Mouse (Mus musculus) cerebellum, adult 11 months (tissue): ENCODE results near the gene Pecr.
"Not testable (repeated sequence)": the region's sequence is repeated elsewhere in the genome, so short reads cannot be mapped to it uniquely, and the experiment has no call there.

Experiments
- DNase-seq: peaks from one replicate; pipeline ENCODE4 v3.0.0; 2022

The Pecr gene

GRCm38 (mm10) chr1:72286904-72287303 lies 2.8 kb upstream of the Pecr start:
- DNase-seq = no peak

DNA sequence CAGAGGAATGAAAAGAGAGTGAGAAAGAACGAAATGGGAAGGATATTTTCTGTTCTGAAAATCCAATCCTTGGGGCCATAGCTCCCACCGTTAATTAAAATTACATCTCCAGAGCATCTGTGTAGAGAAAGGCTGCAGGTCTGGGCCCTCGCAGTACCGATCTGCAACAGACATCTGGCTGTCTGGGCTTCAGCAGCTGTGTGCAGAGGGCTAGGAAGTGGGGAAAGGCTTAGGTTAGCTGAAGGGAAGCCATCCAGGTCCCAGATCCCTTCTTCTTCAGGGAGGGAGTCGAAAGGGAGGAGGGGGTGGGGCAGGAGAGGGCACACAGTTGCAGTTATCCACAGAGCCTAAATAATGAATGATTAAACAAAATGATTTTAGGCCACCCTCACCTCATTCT lies 425 bp upstream of the Pecr start:
- no peak for DNase-seq

DNA sequence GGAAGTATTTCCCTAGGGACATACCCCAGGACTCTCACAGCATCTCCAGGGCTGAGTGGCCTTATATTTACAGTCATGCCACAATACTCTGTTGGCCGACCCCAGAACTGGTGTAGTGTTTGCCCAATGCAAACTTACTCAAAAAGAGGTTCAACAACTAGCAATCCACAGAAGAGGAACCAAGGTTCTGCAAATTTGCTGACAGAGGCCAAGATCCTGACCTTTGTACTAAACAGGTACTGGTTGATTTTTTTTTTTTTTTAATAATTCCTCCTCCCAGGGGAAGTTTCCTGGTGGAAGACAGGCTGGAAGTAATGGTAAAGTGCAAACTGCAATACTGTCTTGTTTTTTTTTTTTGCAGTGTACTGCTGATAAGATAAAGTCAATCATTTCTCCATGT lies 1.5 kb downstream of the Pecr start:
- no peak for DNase-seq

- no peak for DNase-seq
These were observed 6.0 kb downstream of the Pecr start for GRCm38 (mm10) chr1:72278085-72278484.

- no peak for DNase-seq
These were observed 21.0 kb downstream of the Pecr start for GRCm38 (mm10) chr1:72263099-72263498.

DNA sequence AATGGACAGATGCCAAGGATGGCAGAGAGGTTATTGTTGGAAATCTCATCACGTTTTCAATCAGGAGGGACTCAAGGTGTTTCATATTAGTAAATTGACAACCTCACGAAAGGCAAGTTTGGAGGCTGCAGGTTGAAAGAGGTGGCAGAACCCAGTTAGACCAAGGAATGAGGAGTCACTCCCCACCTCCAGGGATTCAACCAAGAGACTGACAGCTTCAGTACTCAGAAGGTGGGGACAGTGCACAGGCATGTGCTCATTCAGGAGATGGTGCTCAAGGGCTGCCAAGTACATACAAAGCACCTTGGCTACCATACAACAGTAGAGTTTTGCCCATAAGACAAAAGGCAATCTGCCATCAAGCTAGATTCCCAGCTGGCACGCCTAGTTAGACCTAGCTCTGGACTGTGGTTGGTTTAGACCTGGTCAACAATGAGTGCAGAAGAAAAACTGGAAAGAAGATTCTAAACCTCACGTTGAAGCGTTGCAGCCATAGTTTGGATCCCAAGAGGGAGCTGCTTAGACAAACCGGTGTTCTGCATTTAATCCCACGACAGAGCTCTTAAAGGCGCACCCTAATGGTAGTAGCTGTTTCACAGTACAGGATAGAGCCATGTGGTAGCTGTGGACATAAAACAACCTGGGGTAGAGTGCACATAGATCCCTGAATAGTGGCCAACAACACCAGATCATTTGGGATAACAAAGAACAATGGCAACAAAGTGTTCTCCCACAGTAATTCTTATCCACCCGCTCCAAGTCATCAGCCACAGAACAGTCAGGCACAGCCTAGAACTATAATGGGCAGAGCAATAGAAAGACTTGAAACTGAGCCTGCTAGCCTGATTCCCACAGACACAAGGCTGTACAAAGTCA lies 27.5 kb downstream of the Pecr start:
- DNase-seq = no peak

DNA sequence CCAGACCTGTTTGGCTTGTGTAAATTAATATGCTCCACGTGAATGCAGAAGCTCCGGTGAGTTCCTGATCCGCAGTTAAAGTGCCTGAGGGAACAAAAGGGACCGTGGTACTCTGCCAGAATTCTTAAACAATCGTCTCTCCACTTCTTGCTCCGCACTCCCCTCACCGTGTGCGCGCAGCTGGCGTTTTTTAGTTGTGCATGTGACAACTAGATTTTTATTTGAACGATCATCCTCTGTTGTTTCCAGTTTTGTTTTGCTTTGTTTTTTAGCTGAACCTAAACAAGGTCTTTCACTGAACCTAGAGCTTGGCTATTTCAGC lies 28.3 kb downstream of the Pecr start:
- no peak for DNase-seq

- no peak for DNase-seq
These were observed 28.9 kb downstream of the Pecr start for GRCm38 (mm10) chr1:72255062-72255853.

DNA sequence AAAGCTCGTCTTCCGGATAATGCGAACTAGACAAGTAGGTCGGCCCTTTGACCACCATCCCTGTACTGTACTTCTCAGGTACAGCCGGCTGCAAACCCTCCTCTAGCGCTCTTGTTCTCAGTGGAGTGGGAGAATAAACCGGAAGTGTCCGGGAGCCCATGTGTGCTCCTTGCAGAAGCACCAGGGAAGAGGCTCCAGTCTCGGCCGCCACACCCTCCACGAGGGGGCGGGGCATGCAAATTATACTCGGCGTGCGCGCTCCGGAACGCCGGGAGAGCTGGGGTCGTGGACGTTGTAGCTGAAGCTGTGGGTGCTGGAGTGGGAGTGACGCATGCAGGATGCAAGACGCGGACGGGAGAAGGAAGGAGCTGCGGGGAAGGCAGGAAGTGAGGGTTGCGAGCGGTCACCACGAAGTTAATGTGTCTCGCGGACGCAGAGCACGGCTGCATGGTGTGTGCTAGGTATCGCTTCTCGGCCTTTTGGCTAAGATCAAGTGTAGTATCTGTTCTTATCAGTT lies 29.5 kb downstream of the Pecr start:
- DNase-seq = peak; percentile 85

- no peak for DNase-seq
These were observed 30.1 kb downstream of the Pecr start for GRCm38 (mm10) chr1:72253881-72254491.

DNA sequence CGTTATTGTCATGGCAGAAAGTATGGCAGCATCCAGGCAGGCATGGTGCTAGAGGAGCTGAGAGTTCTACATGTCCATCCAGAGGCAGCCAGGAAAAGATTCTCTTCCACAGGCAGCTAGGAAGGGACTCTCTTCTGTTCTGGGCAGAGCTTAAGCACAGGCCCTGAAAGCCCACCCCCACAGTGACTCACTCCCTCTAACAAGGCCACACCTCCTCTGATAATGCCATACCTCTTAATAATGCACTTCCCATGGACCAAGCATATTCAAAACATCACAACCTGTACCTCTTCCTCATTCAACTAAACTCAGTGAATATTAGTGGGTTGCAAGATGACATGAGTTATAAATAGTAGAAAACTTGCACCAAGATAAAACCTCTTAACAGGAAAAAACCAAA lies 32.3 kb downstream of the Pecr start:
- DNase-seq = no peak

DNA sequence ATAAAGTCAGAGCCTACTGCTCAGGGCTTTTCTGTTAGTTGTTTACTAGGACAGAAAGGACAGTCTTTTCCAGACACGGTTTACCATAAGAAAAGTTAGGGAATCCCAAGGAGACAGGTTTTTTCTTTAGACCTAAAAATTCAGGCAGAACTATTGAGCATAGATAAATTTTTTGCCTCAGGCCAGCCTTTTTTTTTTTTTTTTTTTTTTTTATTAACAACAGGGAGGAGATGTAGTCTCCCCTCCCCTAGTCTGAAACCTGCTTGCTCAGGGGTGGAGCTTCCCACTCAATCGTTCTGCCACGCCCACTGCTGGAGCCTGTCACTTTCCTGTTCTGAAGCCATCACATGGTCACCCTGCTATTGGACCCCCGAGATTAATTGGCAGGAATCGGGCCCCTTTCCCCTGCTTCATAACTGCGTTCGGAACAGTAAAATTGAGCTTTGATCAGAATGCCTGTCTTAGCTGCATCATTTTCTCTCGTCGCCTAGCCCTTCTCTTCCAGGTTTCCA lies 35.8 kb downstream of the Pecr start:
- DNase-seq = not testable (repeated sequence)

DNA sequence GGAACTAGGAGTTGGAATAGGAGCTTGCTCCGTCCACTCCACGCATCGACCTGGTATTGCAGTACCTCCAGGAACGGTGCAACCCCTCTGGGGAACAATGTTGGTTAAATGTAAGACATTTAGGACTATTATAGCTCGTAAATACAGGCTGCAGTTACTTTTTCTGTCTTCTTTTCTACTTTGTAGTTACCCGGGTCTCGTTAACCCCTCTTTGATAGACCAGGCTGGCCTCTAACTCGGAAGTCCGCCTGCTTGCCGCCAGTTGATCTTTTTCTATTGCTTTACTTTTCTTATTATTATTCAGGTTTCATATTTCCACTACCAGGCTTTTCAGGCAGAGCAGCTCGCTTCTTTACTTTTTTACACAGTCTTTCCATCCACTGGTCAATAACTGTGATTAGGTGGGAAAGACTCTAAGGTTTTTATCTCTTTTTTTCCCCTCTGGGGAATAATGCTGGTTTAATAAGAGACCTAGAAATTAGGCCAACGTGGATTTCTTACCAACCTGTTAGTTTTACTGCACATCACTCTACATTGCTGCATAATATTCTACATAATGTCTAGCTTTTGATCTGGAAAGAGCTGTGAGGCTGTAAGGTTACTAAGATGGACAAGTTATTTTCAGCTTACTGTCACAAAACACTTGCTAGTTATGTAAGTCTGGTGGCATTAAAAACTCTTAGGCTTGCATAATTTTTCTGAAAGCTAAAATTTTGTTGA lies 39.6 kb downstream of the Pecr start:
- DNase-seq = no peak

GRCm38 (mm10) chr1:72243656-72244316 lies 40.3 kb downstream of the Pecr start:
- DNase-seq = peak; percentile 97

- DNase-seq = no peak
These were observed 41.5 kb downstream of the Pecr start for GRCm38 (mm10) chr1:72242581-72243143.

DNA sequence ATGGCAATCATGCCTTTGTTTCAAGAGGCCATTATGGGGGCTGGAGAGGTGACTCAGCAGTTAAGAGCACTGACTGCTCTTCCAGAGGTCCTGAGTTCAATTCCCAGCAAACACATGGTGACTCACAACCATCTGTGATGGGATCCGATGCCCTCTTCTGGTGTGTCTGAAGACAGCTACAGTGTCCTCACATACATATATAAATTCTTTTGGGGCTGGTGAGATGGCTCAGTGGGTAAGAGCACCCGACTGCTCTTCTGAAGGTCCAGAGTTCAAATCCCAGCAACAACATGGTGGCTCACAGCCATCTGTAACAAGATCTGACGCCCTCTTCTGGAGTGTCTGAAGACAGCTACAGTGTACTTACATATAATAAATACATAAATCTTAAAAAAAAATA lies 45.0 kb downstream of the Pecr start:
- not testable (repeated sequence) for DNase-seq

DNA sequence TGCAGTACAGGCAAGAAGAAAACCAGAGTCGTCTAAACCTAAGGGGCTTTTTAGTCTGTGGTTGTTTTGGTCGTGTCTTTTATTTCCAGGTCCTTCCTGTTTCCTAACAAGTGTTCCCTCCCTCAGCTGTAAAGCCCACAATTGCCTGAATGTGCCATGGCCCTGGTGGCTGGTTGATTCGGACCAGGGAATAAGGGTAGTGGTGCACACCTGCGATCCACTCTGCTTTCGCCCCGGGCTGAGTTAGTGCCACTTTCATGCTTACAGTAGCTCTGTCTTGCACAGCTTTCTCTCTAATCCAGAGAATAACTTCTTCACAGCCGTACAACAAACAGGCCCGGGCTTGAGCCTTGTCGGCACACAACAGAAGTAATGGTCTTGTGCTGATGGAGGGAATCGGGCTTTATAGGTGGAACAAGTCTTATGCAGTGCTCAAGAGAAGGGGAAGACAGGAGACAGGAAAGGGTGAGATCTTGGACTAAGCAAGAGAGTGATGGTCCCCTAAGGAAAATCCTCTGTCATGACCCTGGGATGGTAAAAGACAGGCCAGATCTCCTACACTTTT lies 46.0 kb downstream of the Pecr start:
- DNase-seq = no peak

GRCm38 (mm10) chr1:72237007-72237775 lies 46.9 kb downstream of the Pecr start:
- no peak for DNase-seq

GRCm38 (mm10) chr1:72236363-72237006 lies 47.6 kb downstream of the Pecr start:
- peak; percentile 73 for DNase-seq

GRCm38 (mm10) chr1:72232592-72232991 lies 51.5 kb downstream of the Pecr start:
- DNase-seq = not testable (repeated sequence)
